Mouse (Mus musculus) bone marrow macrophage, adult 2 months (primary cell): Measurements from ENCODE around the gene Aatf.

ENCODE experiments used
- CTCF ChIP-seq: IDR thresholded peaks from 2 replicates; pipeline ENCODE4 v1.5.1; 2012; ENCODE audit warnings: low read depth, mild to moderate bottlenecking, low read length, moderate library complexity
- POLR2A ChIP-seq: IDR thresholded peaks from 2 replicates; pipeline ENCODE4 v1.6.1; 2012; ENCODE audit warnings: mild to moderate bottlenecking, low read depth, low read length, borderline replicate concordance

- TF ChIP-seq CTCF (no peak), POLR2A (no peak)
Observed at GRCm38 (mm10) chr11:84523841-84524510, 10.7 kb upstream of the Aatf start.
